Mouse (Mus musculus) lung, postnatal 0 days (tissue): Measurements from ENCODE around the gene Adra1d.

Experiments used
- CTCF ChIP-seq: IDR thresholded peaks from 2 replicates; pipeline ENCODE4 v1.5.1; 2016; ENCODE audit warnings: antibody characterized with exemption, mild to moderate bottlenecking
- EP300 ChIP-seq: IDR thresholded peaks from 2 replicates; pipeline ENCODE4 v1.6.1; 2016; ENCODE audit warnings: antibody characterized with exemption, mild to moderate bottlenecking, control low read depth

GRCm38 (mm10) chr2:131551701-131552620 is 10.1 kb downstream of the Adra1d start:
- TF ChIP-seq EP300: no peak
- no peak for TF ChIP-seq CTCF
